Mouse (Mus musculus) erythroblast, embryonic 14.5 days (primary cell): ENCODE results near the gene Slc30a4.

Experiments
- GATA1 ChIP-seq: IDR thresholded peaks from 2 replicates; pipeline ENCODE4 v1.6.1; 2012; ENCODE audit warnings: low read length, inconsistent platforms, mixed read lengths
- TAL1 ChIP-seq: IDR thresholded peaks from 3 replicates; pipeline ENCODE4 v1.6.1; 2012; ENCODE audit warnings: low read length, inconsistent platforms, mixed read lengths

GRCm38 (mm10) chr2:122720564-122720963 is 18.1 kb upstream of the Slc30a4 start:
- TF ChIP-seq GATA1 (no peak), TAL1 (no peak)
